Mouse (Mus musculus): Measurements from ENCODE around the gene Ccdc90b. TPM values are rescaled to one million over a fixed set of nuclear protein-coding genes. Genes with fewer than 3 reads are reported as not detected.

Ccdc90b gene
- polyA plus RNA-seq, 1 experiment from 2014 or later = 47.3 TPM

DNA sequence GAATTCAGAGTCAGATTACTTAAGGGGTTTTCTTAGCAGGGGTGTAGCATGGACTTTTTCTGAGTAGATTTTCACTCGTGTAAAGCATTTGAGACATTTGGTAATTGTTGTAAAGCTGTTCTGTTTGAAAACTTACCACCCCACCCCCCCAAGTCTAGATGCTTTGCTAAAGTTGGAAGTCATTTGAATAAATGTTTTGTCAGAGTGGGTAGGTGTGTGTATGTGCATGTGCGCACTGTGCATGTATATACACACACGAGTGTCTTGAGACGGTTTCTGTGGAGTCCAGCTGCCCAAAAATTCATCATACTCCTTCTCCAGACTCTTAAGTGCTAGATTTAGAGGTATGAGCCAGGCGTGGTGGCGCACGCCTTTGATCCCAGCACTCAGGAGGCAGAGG lies 22.6 kb downstream of the Ccdc90b start:
- no peak for ATAC-seq (ENCODE audit: borderline replicate concordance, extremely low read depth, low FRiP score, low TSS enrichment)
- no peaks in the 10 kb centered on the region for H3K27me3 ChIP-seq
- H3K27ac ChIP-seq = no peak overlapping the region
- H3K9me3 ChIP-seq = no peaks in the 10 kb centered on the region
- H3K36me3 ChIP-seq = no peaks in the 10 kb centered on the region
- no peaks in the 10 kb centered on the region for H3K4me1 ChIP-seq
- no peak overlapping the region for H3K4me3 ChIP-seq
- H3K4me2 ChIP-seq = no peak overlapping the region
- H3K9ac ChIP-seq = no peak overlapping the region
- 88% methylated on average over 7 of the region's 7 CpGs for WGBS

DNA sequence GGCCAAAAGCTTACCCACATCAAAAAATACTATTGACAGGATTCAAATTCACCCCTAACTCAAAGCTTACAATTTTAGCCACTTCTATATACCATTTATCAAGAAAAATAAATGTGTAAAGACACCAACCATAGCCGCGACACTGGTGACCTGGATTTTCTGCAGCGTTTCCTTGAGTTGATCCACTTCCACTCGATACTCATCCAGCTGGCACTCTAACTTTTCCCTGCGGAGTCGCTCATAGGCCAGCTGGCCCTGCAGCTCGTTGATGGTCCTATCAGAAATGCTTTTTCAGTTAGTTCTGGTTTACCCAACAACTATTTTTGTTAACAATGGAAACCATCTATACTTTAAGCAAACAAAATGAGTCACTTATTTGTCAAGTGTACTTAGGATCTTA lies 29.0 kb downstream of the Ccdc90b start:
- Histone ChIP-seq H3K27me3 (no peaks in the 10 kb centered on the region), H3K36me3 (no peaks in the 10 kb centered on the region), H3K4me2 (no peak overlapping the region), H3K4me1 (no peaks in the 10 kb centered on the region), H3K27ac (no peak overlapping the region), H3K4me3 (no peak overlapping the region), H3K9me3 (no peaks in the 10 kb centered on the region), H3K9ac (no peak overlapping the region)
- ATAC-seq (ENCODE audit: borderline replicate concordance, extremely low read depth, low FRiP score, low TSS enrichment) = no peak
- 86% methylated on average over 7 of the region's 7 CpGs for WGBS

DNA sequence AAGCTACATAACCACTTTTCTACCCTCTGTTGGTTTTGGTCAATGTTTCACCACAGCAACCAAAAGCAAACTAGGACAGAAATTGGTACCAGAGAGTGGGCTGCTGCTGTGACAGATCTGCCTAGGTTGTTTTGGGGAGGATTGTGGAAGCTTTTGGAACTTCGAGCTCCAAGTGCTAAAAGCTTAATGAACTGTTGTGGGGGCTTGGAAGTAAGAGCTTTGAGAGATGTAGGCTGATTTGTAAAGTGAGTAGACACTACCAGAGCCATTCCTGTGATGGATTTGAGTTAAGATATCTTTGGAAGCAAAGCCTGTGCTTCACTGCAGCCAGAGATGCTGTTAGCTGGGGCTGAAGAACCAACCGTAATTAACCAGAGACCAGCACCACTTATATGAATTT lies 29.9 kb downstream of the Ccdc90b start:
- no peaks in the 10 kb centered on the region for H3K36me3 ChIP-seq
- no peak overlapping the region for H3K27ac ChIP-seq
- no peaks in the 10 kb centered on the region for H3K27me3 ChIP-seq
- 81% methylated on average over 2 of the region's 2 CpGs for WGBS
- no peak overlapping the region for H3K9ac ChIP-seq
- no peak overlapping the region for H3K4me2 ChIP-seq
- no peak overlapping the region for H3K4me3 ChIP-seq
- H3K4me1 ChIP-seq = no peaks in the 10 kb centered on the region
- no peak for ATAC-seq (ENCODE audit: borderline replicate concordance, extremely low read depth, low FRiP score, low TSS enrichment)
- no peaks in the 10 kb centered on the region for H3K9me3 ChIP-seq

DNA sequence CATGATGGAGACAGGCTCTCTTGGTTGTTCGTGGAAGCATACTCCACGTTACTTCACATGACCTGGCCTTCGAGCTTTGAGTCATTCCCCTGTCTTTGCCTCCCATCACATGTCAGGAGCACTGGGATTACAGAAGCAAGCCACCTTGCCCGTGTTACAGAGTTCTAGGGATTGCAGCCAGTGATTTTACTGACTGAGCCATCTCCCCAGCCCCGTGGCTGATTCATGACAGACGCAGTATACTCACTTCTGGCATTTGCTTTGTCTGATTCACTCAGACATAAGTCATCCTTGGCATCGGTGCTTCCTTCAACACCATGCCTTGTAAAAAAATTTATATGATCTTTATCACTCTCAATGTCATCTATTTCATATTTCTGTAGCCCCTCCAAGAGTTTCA lies 44.0 kb downstream of the Ccdc90b start:
- no peaks in the 10 kb centered on the region for H3K36me3 ChIP-seq
- no peaks in the 10 kb centered on the region for H3K9me3 ChIP-seq
- H3K27me3 ChIP-seq = no peaks in the 10 kb centered on the region
- H3K4me2 ChIP-seq = no peak overlapping the region
- WGBS = 87% methylated on average over 7 of the region's 7 CpGs
- H3K4me3 ChIP-seq = no peak overlapping the region
- H3K9ac ChIP-seq = no peak overlapping the region
- H3K27ac ChIP-seq = no peak overlapping the region
- H3K4me1 ChIP-seq = no peaks in the 10 kb centered on the region
- ATAC-seq (ENCODE audit: borderline replicate concordance, extremely low read depth, low FRiP score, low TSS enrichment) = no peak

DNA sequence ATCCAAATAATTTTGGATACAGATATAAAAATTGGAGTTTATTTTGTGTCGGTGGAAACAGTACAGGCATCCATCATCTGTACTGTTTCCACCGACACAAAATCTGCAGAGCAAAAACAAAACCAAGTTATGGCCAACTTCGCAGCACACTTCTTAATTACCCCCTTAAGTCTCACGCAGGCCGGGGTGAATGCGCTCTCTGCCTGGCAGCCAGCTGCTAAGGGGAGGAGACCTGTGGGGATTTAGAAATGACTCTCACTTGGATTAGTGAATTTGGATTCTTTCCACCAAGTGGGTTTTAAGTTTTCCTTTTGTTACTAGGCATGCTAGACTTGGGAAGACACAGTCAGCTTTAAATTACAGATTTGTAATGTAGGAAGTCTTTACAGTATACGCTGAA lies 49.9 kb downstream of the Ccdc90b start:
- Histone ChIP-seq H3K27me3 (no peaks in the 10 kb centered on the region), H3K9me3 (no peaks in the 10 kb centered on the region), H3K4me2 (no peak overlapping the region), H3K9ac (no peak overlapping the region), H3K4me3 (no peak overlapping the region), H3K36me3 (no peaks in the 10 kb centered on the region), H3K4me1 (no peaks in the 10 kb centered on the region), H3K27ac (no peak overlapping the region)
- 62% methylated on average over 7 of the region's 7 CpGs for WGBS
- no peak for ATAC-seq (ENCODE audit: borderline replicate concordance, extremely low read depth, low FRiP score, low TSS enrichment)

DNA sequence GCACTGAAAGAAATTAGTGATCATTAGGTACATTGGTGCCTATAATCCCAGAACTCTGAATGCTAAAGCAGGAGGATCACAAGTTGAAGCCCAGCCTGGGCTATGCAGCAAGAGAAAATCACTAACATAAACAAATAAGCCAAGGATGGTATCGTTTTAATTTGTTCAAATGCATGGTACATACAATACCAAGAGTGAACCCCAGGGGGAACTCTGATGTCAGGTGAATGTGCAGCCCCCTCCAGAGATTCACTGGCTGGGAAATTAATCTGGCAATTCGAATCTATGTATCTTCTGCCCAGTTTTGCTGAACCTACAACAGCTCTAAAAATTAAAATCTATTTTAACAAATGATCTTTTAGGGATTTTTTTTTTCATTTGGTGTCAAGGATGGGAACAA lies 63.5 kb downstream of the Ccdc90b start:
- no peak overlapping the region for H3K27ac ChIP-seq
- no peaks in the 10 kb centered on the region for H3K9me3 ChIP-seq
- no peak overlapping the region for H3K9ac ChIP-seq
- H3K27me3 ChIP-seq = no peaks in the 10 kb centered on the region
- no peaks in the 10 kb centered on the region for H3K36me3 ChIP-seq
- no peak overlapping the region for H3K4me2 ChIP-seq
- no peaks in the 10 kb centered on the region for H3K4me1 ChIP-seq
- no peak overlapping the region for H3K4me3 ChIP-seq
- 30% methylated on average over 2 of the region's 2 CpGs for WGBS
- ATAC-seq (ENCODE audit: borderline replicate concordance, extremely low read depth, low FRiP score, low TSS enrichment) = no peak

DNA sequence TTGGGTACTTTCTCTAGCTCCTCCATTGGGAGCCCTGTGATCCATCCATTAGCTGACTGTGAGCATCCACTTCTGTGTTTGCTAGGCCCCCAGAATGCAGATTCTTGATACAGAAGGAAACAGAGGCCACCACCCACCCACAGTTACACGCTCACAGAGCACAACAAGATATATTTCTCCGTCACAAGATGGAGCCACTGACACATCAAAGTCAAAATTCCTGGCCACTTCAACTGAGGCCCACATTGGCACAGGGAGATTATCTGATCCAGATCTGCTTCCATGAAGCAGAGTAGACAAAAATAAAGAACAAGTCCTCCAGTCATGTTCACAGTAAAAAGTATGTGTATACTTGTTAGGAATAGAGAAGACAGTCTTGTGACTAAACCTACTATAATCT lies 69.2 kb downstream of the Ccdc90b start:
- 43% methylated on average over 2 of the region's 2 CpGs for WGBS
- no peak for ATAC-seq (ENCODE audit: borderline replicate concordance, extremely low read depth, low FRiP score, low TSS enrichment)
- H3K9me3 ChIP-seq = no peaks in the 10 kb centered on the region
- H3K4me1 ChIP-seq = no peaks in the 10 kb centered on the region
- H3K36me3 ChIP-seq = no peaks in the 10 kb centered on the region
- H3K27me3 ChIP-seq = no peaks in the 10 kb centered on the region
- H3K4me3 ChIP-seq = no peak overlapping the region
- no peak overlapping the region for H3K4me2 ChIP-seq
- no peak overlapping the region for H3K27ac ChIP-seq
- H3K9ac ChIP-seq = no peak overlapping the region

Other genes starting within 250 kb of the Ccdc90b start
- gene Ankrd42, start 76.0 kb downstream of the Ccdc90b start, polyA plus RNA-seq (2015; fragmentation: Nextera tagmentation; extraction: Ambion mirVana) = 6.3 and 8.5 TPM in 2 replicates
- gene Pcf11, start 108.8 kb downstream of the Ccdc90b start, polyA plus RNA-seq (2015; fragmentation: Nextera tagmentation; extraction: Ambion mirVana) = 18.9 and 22.1 TPM in 2 replicates
- gene Rab30, start 180.5 kb downstream of the Ccdc90b start, polyA plus RNA-seq (2015; fragmentation: Nextera tagmentation; extraction: Ambion mirVana) = 5.0 and 6.2 TPM in 2 replicates